Mouse (Mus musculus) duodenum, adult 2 months (tissue): Measurements from ENCODE around the gene Olfr532. TPM values are rescaled to one million over a fixed set of nuclear protein-coding genes. Genes with fewer than 3 reads are reported as not detected.

Experiments used
- polyA plus RNA-seq: library from polyadenylated mRNA; depleted of rRNA; stranded (reverse); fragments of >200 nt; gene quantifications from 2 replicates; pipeline ENCODE4 v1.2.3, GENCODE M21; 2012; ENCODE audit warnings: low replicate concordance; rRNA removed

Gene Olfr532
- polyA plus RNA-seq = not detected in 2 replicates

GRCm38 (mm10) chr7:140421539-140421938, at the start of gene Olfr532:
Gene Olfr532 (minus strand): TSS chr7:140421639.

GRCm38 (mm10) chr7:140463070-140463469, 41.6 kb upstream of the Olfr532 start, which contains the start of gene Olfr533:
Gene Olfr533 (plus strand): TSS chr7:140463370.

GRCm38 (mm10) chr7:140402818-140403217, 18.6 kb downstream of the Olfr532 start, which contains the start of gene Olfr531:
Gene Olfr531 (minus strand): TSS chr7:140402918.

GRCm38 (mm10) chr7:140376231-140376630, 45.2 kb downstream of the Olfr532 start, which contains the start of gene Olfr530:
Gene Olfr530 (minus strand): TSS chr7:140376331.

Other genes with a start within 250 kb of the Olfr532 start
- gene Olfr523, start 248.4 kb downstream of the Olfr532 start, polyA plus RNA-seq = not detected in 2 replicates
- gene Olfr524, start 215.7 kb downstream of the Olfr532 start, polyA plus RNA-seq = 0.17 TPM in 1 of 2 replicates, not detected in the other
- 0.35 and 0.38 TPM in 2 replicates for gene Cd163l1, start 203.4 kb downstream of the Olfr532 start, polyA plus RNA-seq
- 0.14 and 0.21 TPM in 2 replicates for gene 5830411N06Rik, start 174.4 kb downstream of the Olfr532 start, polyA plus RNA-seq
- not detected in 2 replicates for gene Olfr525, start 100.8 kb downstream of the Olfr532 start, polyA plus RNA-seq
- not detected in 2 replicates for gene Olfr527, start 87.6 kb downstream of the Olfr532 start, polyA plus RNA-seq
- 0.41 and 0.62 TPM in 2 replicates for gene Olfr60, start 60.0 kb downstream of the Olfr532 start, polyA plus RNA-seq
- 0.13 TPM in 1 of 2 replicates, not detected in the other for gene Olfr530, start 45.3 kb downstream of the Olfr532 start, polyA plus RNA-seq
- gene Olfr531, start 18.7 kb downstream of the Olfr532 start, polyA plus RNA-seq = not detected in 2 replicates
- gene Olfr533, start 41.7 kb upstream of the Olfr532 start, polyA plus RNA-seq = not detected in 2 replicates
- not detected in 2 replicates for gene Olfr535, start 62.6 kb upstream of the Olfr532 start, polyA plus RNA-seq
- not detected in 2 replicates for gene Olfr536, start 85.8 kb upstream of the Olfr532 start, polyA plus RNA-seq
- not detected in 2 replicates for gene Olfr538, start 146.2 kb upstream of the Olfr532 start, polyA plus RNA-seq
- not detected in 2 replicates for gene Olfr46, start 179.6 kb upstream of the Olfr532 start, polyA plus RNA-seq
- gene Olfr61, start 207.3 kb upstream of the Olfr532 start, polyA plus RNA-seq = not detected in 2 replicates
- not detected in 2 replicates for gene Olfr53, start 224.8 kb upstream of the Olfr532 start, polyA plus RNA-seq
- gene Olfr539, start 238.3 kb upstream of the Olfr532 start, polyA plus RNA-seq = not detected in 2 replicates